Mouse (Mus musculus): ENCODE data around the gene Zfp784.
"Not testable (repeated sequence)": the region's sequence is repeated elsewhere in the genome, so short reads cannot be mapped to it uniquely, and the experiment has no call there.

The Zfp784 gene

GRCm38 (mm10) chr7:5038109-5038732 lies at the start of gene Zfp784:
Gene Zfp784, minus strand, starts transcription at chr7:5038446.
- DNase-seq (ENCODE audit: low read depth, low spot score) = peak; percentile 96

- DNase-seq (ENCODE audit: low read depth, low spot score) = no peak
Observed at GRCm38 (mm10) chr7:5087886-5088285, 49.6 kb upstream of the Zfp784 start.

- DNase-seq (ENCODE audit: low read depth, low spot score) = no peak
Observed at GRCm38 (mm10) chr7:5086921-5087440, 48.7 kb upstream of the Zfp784 start.

GRCm38 (mm10) chr7:5085512-5085911 lies 47.3 kb upstream of the Zfp784 start:
- DNase-seq (ENCODE audit: low read depth, low spot score) = no peak

- DNase-seq (ENCODE audit: low read depth, low spot score) = no peak
Observed at GRCm38 (mm10) chr7:5083325-5084105, 45.3 kb upstream of the Zfp784 start.

- no peak for DNase-seq (ENCODE audit: low read depth, low spot score)
Observed at GRCm38 (mm10) chr7:5081939-5082338, 43.7 kb upstream of the Zfp784 start.

GRCm38 (mm10) chr7:5081241-5081640 lies 43.0 kb upstream of the Zfp784 start:
- DNase-seq (ENCODE audit: low read depth, low spot score) = no peak

- no peak for DNase-seq (ENCODE audit: low read depth, low spot score)
Observed at GRCm38 (mm10) chr7:5080815-5081214, 42.6 kb upstream of the Zfp784 start.

GRCm38 (mm10) chr7:5080010-5080751 lies 41.9 kb upstream of the Zfp784 start, which contains the start of gene Epn1:
Gene Epn1, plus strand, starts transcription at chr7:5080235.
- DNase-seq (ENCODE audit: low read depth, low spot score) = peak; percentile 99

GRCm38 (mm10) chr7:5079365-5080009 lies 41.2 kb upstream of the Zfp784 start:
- not testable (repeated sequence) for DNase-seq (ENCODE audit: low read depth, low spot score)

GRCm38 (mm10) chr7:5076931-5077330 lies 38.7 kb upstream of the Zfp784 start:
- DNase-seq (ENCODE audit: low read depth, low spot score) = no peak

GRCm38 (mm10) chr7:5074984-5075383 lies 36.7 kb upstream of the Zfp784 start:
- DNase-seq (ENCODE audit: low read depth, low spot score) = no peak

GRCm38 (mm10) chr7:5073586-5073985 lies 35.3 kb upstream of the Zfp784 start:
- DNase-seq (ENCODE audit: low read depth, low spot score) = no peak

GRCm38 (mm10) chr7:5064886-5065285 lies 26.6 kb upstream of the Zfp784 start:
- DNase-seq (ENCODE audit: low read depth, low spot score) = no peak

GRCm38 (mm10) chr7:5062360-5063001 lies 24.2 kb upstream of the Zfp784 start:
- DNase-seq (ENCODE audit: low read depth, low spot score) = peak; percentile 89

- DNase-seq (ENCODE audit: low read depth, low spot score) = peak; percentile 97
Observed at GRCm38 (mm10) chr7:5061774-5062359, 23.6 kb upstream of the Zfp784 start, which contains the start of gene U2af2. Gene U2af2, plus strand, starts transcription at chr7:5062143.

GRCm38 (mm10) chr7:5060944-5061773 lies 22.9 kb upstream of the Zfp784 start:
- DNase-seq (ENCODE audit: low read depth, low spot score) = peak; percentile 99

GRCm38 (mm10) chr7:5060239-5060731 lies 22.0 kb upstream of the Zfp784 start:
- DNase-seq (ENCODE audit: low read depth, low spot score) = peak; percentile 95

- no peak for DNase-seq (ENCODE audit: low read depth, low spot score)
Observed at GRCm38 (mm10) chr7:5059421-5059820, 21.2 kb upstream of the Zfp784 start.

GRCm38 (mm10) chr7:5058631-5059030 lies 20.4 kb upstream of the Zfp784 start:
- DNase-seq (ENCODE audit: low read depth, low spot score) = no peak

Measured in brain, adult 2 months (tissue).